Mouse (Mus musculus): ENCODE measurements around the gene Sat2.
"Not testable (repeated sequence)": the region's sequence is repeated elsewhere in the genome, so short reads cannot be mapped to it uniquely, and the experiment has no call there.

Sat2 gene

DNA sequence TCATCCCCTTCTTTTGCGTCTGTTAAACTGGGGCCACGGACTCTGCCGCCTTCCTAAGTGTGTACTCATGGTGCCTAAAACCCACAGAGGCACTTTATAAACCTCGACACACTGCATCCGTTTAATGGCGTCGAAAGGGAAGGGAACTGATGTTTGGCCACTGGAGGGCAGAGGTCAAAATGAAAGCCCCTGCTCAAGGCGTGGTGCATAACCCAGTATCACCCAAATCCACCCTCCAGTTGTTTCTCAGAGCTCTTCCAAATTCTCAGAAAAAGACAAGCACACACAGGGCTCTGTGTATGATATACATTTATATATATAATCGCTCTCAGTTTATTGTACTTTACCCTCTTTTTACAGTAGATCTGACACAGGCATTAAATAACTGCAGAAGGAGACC is 22.4 kb upstream of the Sat2 start:
- no peak for ATAC-seq (ENCODE audit: insufficient number of reproducible peaks, low FRiP score, low TSS enrichment)

- ATAC-seq (ENCODE audit: insufficient number of reproducible peaks, low FRiP score, low TSS enrichment): no peak
Measured at GRCm38 (mm10) chr11:69600098-69600497, 21.7 kb upstream of the Sat2 start.

DNA sequence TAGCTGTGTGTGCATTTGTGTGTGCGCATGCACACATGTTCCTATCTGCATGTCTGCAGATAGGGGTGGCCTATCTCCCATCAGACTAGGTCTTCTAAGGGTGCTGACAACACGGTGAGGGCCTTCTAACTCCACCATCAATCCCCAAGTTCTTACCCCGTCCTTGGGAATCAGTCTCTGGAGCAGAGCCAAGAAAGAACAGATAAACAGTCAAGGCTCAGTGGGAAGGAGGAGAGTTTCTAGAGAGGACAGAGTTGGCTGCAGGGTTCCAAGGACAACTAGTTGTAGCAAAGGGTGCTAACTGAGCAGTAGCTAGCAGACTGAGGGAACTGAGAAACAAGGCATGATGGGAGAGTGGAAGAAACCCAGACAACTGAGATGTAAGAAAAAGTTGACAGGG is 20.1 kb upstream of the Sat2 start:
- ATAC-seq (ENCODE audit: insufficient number of reproducible peaks, low FRiP score, low TSS enrichment): no peak

- no peak for ATAC-seq (ENCODE audit: insufficient number of reproducible peaks, low FRiP score, low TSS enrichment)
Measured at GRCm38 (mm10) chr11:69603516-69603915, 18.3 kb upstream of the Sat2 start.

- ATAC-seq (ENCODE audit: insufficient number of reproducible peaks, low FRiP score, low TSS enrichment): no peak
Measured at GRCm38 (mm10) chr11:69604347-69604746, 17.5 kb upstream of the Sat2 start.

- peak; percentile 42; the same call in 1 of the 2 replicates for ATAC-seq (ENCODE audit: insufficient number of reproducible peaks, low FRiP score, low TSS enrichment)
Measured at GRCm38 (mm10) chr11:69604795-69605664, 16.8 kb upstream of the Sat2 start.

DNA sequence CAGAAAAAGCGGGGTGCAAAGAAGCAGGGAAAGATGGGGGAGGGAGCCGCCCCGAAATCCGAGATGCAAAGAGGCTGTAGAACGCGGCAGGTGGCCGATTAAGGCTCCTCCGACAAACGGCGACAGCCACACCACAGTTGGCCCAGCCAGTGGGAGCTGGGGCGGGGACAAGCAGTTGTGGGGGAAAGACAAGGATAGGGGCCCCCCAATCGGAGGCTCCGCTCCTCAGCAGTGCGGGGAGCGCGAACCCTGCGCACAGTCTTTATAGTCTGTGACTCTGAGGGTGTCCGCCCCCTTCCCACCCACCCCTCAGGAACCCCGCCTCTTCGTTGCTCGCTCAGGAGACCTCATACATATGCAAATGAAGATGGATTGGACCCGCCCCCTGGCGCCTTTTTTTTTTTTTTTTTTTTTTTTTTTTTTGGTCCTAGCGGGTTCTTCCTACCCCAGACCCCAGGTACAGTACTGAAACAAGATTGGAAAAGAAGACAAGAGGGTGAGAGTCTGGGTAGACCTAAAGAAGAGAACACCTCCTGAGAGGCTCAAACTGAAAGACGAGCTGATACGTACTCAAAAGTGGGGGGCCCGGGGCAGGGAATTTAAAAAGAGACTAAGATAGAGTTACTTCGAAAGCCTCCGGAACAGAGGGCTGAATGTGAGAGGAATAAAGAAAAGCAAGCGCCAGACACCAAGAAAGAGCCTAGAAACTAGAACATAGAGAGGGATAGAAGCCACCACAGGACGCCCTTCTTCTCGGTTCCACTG is 15.9 kb upstream of the Sat2 start, which contains the start of gene Atp1b2:
Gene Atp1b2, minus strand, starts transcription at position 217 of the 765 bp plus-strand sequence.
- peak; percentile 76; the same call in 1 of the 2 replicates for ATAC-seq (ENCODE audit: insufficient number of reproducible peaks, low FRiP score, low TSS enrichment)

DNA sequence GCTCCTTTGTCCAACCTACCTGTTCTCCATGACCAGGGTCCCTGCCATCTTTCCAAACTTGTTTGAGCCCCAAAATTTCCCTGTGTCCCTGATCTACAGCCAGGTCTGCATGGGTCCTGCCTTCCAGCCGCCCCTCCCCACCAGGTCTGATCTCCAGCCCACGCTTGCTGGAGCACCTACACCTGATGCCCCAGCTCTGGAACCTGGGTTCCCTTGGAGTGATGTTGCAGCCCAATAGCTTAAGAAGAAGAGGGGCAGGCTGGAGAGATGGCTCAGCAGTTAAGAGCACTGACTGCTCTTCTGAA is 15.4 kb upstream of the Sat2 start:
- ATAC-seq (ENCODE audit: insufficient number of reproducible peaks, low FRiP score, low TSS enrichment): no peak

- no peak for ATAC-seq (ENCODE audit: insufficient number of reproducible peaks, low FRiP score, low TSS enrichment)
Measured at GRCm38 (mm10) chr11:69606832-69607231, 15.0 kb upstream of the Sat2 start.

DNA sequence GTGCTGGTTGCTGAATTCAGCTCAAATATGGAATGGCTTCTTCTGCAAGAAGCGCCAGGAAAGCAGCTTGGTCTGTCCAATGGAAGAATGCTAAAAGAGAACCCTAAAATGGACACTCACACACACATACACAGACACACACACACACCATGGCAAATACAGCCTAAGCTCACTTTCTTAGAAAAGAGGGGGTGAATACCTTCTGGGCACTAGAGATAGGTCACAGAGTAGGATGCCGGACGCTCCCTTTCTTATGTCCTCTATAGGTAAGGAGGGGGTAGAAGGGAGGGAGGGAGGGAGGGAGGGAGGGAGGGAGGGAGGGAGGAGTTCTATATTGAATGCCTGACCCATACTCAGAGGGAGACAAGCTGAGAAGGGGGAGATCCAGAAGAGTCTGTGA is 13.3 kb upstream of the Sat2 start:
- no peak for ATAC-seq (ENCODE audit: insufficient number of reproducible peaks, low FRiP score, low TSS enrichment)

DNA sequence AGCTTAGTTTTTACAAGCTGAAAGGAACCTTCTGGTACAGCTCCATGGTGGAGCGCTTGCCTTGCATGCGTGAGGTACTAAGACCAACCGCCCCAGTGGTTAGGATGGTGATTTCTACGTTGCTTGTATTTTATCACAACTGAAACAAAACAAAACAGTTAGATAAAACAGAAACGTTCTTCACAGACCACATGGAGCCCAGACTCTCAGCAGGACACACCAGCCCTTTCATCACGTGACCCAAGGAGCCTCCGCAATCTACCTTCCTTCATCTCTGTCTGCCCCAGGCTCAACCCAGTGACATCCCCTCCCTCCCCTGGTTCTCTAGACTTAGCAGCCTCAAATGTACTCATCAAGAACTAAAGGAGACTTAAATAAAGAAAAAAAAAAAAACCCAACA is 12.4 kb upstream of the Sat2 start:
- ATAC-seq (ENCODE audit: insufficient number of reproducible peaks, low FRiP score, low TSS enrichment): no peak

- ATAC-seq (ENCODE audit: insufficient number of reproducible peaks, low FRiP score, low TSS enrichment): no peak
Measured at GRCm38 (mm10) chr11:69610899-69611298, 10.9 kb upstream of the Sat2 start.

DNA sequence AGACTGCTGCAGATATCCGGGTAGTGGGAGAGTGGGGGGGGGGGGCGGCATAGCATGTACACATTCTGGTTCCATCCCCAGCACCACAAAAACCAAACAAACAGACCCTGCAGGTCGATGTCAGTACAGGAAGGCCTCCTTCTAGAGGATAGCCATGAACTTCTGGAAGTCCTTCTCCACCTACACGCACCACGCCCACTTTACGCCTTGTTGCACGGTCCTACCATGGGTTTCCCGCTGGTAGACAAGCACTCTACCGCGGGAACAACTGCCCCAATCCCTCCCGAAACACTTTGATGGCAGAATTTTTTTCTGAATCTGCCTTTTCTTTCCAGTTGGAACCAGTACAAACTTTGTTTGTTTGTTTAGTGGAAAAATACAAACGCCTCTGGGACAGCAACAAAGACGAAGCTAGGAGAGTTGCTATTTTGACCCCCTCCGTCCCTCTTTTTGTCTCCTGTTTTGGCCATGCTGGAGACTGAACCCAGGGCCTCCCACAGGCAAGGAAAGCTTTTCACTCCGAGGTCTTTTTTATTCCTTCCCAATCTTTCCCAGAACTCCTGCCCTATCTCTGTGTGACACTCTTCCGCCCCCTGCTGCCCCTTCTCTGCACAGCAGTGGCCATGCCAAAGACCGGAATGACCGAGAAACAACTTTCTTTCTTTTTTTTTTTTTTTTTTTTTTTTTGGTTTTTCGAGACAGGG is 8.1 kb upstream of the Sat2 start:
- ATAC-seq (ENCODE audit: insufficient number of reproducible peaks, low FRiP score, low TSS enrichment): no peak; the same call in 1 of the 2 replicates

DNA sequence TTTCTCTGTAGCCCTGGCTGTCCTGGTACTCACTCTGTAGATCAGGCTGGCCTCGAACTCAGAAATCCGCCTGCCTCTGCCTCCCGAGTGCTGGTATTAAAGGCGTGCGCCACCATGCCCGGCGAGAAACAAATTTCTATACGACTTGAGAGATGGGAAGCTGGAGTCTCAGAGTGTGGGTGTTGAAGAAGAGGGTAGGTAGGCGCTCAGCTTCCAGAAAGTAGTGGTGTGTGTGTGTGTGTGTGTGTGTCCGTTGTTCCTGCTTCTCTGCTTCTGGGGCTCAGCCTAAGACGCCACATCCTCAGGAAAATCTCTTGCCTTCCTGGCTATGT is 7.6 kb upstream of the Sat2 start:
- not testable (repeated sequence) for ATAC-seq (ENCODE audit: insufficient number of reproducible peaks, low FRiP score, low TSS enrichment)

DNA sequence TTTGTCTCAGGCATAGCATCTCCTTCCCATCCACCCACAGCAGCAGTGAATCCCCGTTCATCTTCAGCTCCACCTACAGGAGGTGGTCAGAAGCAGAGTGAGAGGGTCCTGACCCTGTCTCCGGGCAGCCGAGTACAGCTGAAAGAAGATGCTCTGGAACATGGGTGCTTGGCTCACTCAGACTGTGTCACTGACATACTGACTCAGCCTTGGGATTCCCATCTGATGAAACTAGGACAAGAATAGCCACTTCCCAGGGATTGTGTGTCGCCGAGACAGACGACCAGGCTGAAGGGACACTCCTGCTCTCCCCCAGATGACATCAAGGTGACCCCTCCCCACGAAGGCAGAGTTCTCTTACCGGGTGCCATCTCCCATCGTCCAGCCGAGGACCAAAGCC is 5.0 kb upstream of the Sat2 start:
- ATAC-seq (ENCODE audit: insufficient number of reproducible peaks, low FRiP score, low TSS enrichment): no peak

GRCm38 (mm10) chr11:69617805-69618204 is 4.0 kb upstream of the Sat2 start, which contains the start of gene Shbg:
Gene Shbg, minus strand, starts transcription at chr11:69617905.
- no peak for ATAC-seq (ENCODE audit: insufficient number of reproducible peaks, low FRiP score, low TSS enrichment)

- ATAC-seq (ENCODE audit: insufficient number of reproducible peaks, low FRiP score, low TSS enrichment): no peak
Measured at GRCm38 (mm10) chr11:69620394-69621081, 1.3 kb upstream of the Sat2 start.

DNA sequence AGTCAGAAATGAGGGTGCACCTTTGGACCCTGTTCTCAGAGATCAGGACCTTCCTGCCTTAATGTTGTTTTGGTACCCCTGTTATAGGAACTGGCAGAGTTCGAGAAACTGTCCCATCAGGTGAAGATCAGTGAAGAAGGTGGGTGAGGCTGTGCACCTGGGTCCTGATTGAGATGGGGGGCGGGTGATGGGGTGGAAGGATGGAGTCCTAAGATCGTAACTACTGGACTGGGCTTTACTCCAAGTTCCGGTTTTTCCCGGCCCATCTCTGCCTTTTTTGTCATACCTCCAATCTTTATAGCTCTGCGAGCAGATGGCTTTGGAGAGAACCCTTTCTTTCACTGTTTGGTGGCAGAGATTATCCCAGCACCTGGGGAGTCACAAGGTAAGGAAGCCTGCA is 582 bp downstream of the Sat2 start:
- no peak for ATAC-seq (ENCODE audit: insufficient number of reproducible peaks, low FRiP score, low TSS enrichment)

DNA sequence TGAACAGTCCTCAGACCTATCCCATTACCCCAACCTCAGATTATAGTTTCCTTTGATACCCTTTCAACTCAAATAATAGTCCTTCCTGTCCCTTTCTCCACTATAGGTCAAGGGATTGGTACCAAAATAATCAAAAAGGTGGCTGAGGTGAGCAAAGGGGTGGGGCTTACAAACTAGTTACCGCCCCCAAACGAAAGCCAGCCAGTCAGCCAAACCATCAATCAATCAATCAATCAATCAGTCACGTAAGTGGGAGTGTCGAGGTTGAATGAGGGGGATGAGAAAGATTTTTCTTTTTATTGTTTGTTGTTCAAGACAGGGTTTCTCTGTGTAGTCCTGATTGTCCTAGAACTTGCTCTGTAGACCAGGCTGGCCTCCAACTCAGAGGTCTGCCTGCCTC is 1.2 kb downstream of the Sat2 start:
- no peak for ATAC-seq (ENCODE audit: insufficient number of reproducible peaks, low FRiP score, low TSS enrichment)

DNA sequence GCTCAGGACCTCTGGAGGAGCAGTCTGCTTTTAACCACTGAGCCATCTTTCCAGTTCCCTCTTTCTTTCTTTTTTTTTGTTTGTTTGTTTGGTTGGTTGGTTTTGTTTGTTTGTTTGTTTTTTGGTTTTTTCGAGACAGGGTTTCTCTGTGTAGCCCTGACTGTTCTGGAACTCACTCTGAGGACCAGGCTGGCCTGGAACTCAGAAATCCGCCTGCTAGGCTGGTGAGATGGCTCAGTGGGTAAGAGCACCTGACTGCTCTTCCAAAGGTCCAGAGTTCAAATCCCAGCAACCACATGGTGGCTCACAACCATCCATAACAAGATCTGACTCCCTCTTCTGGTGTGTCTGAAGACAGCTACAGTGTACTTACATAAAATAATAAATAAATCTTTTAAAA is 2.5 kb downstream of the Sat2 start:
- ATAC-seq (ENCODE audit: insufficient number of reproducible peaks, low FRiP score, low TSS enrichment): not testable (repeated sequence)

DNA sequence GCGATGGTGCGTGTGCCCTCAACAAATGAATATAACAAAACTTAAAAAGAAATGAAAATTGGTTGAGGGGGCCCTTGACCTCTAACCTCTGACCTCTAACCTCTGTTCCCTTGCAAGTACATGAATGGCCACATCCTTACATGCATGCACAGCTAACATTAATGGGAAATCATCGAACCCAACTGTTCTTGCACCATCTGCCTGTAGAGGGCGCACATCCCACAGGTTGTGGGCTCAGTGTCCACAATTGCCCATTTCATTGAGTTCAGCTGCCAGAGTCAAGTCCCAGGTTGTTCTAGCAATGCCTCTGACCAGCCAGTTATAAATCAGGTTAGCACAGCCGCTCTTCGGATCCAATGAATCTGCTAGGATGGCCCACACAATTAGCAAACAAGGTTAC is 6.5 kb downstream of the Sat2 start:
- ATAC-seq (ENCODE audit: insufficient number of reproducible peaks, low FRiP score, low TSS enrichment): no peak

All from cerebellum, adult (tissue).